Mouse (Mus musculus): Measurements from ENCODE around the gene Ccr1. TPM values are rescaled to one million over a fixed set of nuclear protein-coding genes. Genes with fewer than 3 reads are reported as not detected.

Gene Ccr1
- total and polyA plus RNA-seq, 2 experiments, result under 0.01 to 0.04 TPM

- Histone ChIP-seq H3K36me3 (ENCODE audit: control insufficient read depth, insufficient read depth, low read length) (no peaks in the 10 kb centered on the region), H3K9ac (ENCODE audit: low read depth, low read length) (no peak overlapping the region), H3K4me1 (ENCODE audit: control insufficient read depth, insufficient read depth, low read length) (no peaks in the 10 kb centered on the region; the same call in 1 of the 2 replicates), H3K79me2 (ENCODE audit: control insufficient read depth, insufficient read depth, low read length) (no peaks in the 10 kb centered on the region), H3K4me3 (ENCODE audit: insufficient read depth, low read depth, low read length) (no peak overlapping the region), H3K27me3 (ENCODE audit: control insufficient read depth, insufficient read depth, low read length) (no peaks in the 10 kb centered on the region), H3K27ac (replicated peaks; ENCODE audit: insufficient read depth, low read depth, low read length) (no peak overlapping the region)
- TF ChIP-seq POLR2A (IDR thresholded peaks at IDR 0.05; ENCODE audit: extremely low read depth, insufficient read depth, low read length) (no peak), CTCF (IDR thresholded peaks at IDR 0.05; ENCODE audit: low read depth, low read length) (no peak)
- DNase-seq (ENCODE audit: extremely low read depth, low read depth, low spot score), result no peak
- WGBS, result 68% methylated on average over 3 of the region's 3 CpGs
These were observed 29.2 kb upstream of the Ccr1 start for GRCm38 (mm10) chr9:123997719-123998118.

GRCm38 (mm10) chr9:123991312-123991906 is 22.9 kb upstream of the Ccr1 start:
- 47% methylated on average over 1 of the region's 1 CpGs for WGBS
- no peak overlapping the region for H3K27ac ChIP-seq (replicated peaks; ENCODE audit: insufficient read depth, low read depth, low read length)
- no peaks in the 10 kb centered on the region for H3K27me3 ChIP-seq (ENCODE audit: control insufficient read depth, insufficient read depth, low read length)
- no peak for TF ChIP-seq POLR2A (IDR thresholded peaks at IDR 0.05; ENCODE audit: extremely low read depth, insufficient read depth, low read length)
- TF ChIP-seq CTCF (IDR thresholded peaks at IDR 0.05; ENCODE audit: low read depth, low read length), result no peak
- H3K4me1 ChIP-seq (ENCODE audit: control insufficient read depth, insufficient read depth, low read length), result peaks cover 3% of the 10 kb centered on the region; the same call in 1 of the 2 replicates
- no peaks in the 10 kb centered on the region for H3K79me2 ChIP-seq (ENCODE audit: control insufficient read depth, insufficient read depth, low read length)
- H3K9ac ChIP-seq (ENCODE audit: low read depth, low read length), result no peak overlapping the region
- peak; percentile 23 for DNase-seq (ENCODE audit: extremely low read depth, low read depth, low spot score)
- no peak overlapping the region for H3K4me3 ChIP-seq (ENCODE audit: insufficient read depth, low read depth, low read length)
- no peaks in the 10 kb centered on the region for H3K36me3 ChIP-seq (ENCODE audit: control insufficient read depth, insufficient read depth, low read length)

GRCm38 (mm10) chr9:123989671-123990070 is 21.2 kb upstream of the Ccr1 start:
- 66% methylated on average over 3 of the region's 3 CpGs for WGBS
- TF ChIP-seq CTCF (IDR thresholded peaks at IDR 0.05; ENCODE audit: low read depth, low read length) (no peak), POLR2A (IDR thresholded peaks at IDR 0.05; ENCODE audit: extremely low read depth, insufficient read depth, low read length) (no peak)
- no peak overlapping the region for H3K27ac ChIP-seq (replicated peaks; ENCODE audit: insufficient read depth, low read depth, low read length)

GRCm38 (mm10) chr9:123986217-123986616 is 17.7 kb upstream of the Ccr1 start:
- WGBS, result 75% methylated on average over 2 of the region's 2 CpGs
- H3K4me3 ChIP-seq (ENCODE audit: insufficient read depth, low read depth, low read length), result no peak overlapping the region
- no peaks in the 10 kb centered on the region for H3K27me3 ChIP-seq (ENCODE audit: control insufficient read depth, insufficient read depth, low read length)
- no peaks in the 10 kb centered on the region for H3K79me2 ChIP-seq (ENCODE audit: control insufficient read depth, insufficient read depth, low read length)
- H3K27ac ChIP-seq (replicated peaks; ENCODE audit: insufficient read depth, low read depth, low read length), result no peak overlapping the region
- no peaks in the 10 kb centered on the region for H3K36me3 ChIP-seq (ENCODE audit: control insufficient read depth, insufficient read depth, low read length)
- DNase-seq (ENCODE audit: extremely low read depth, low read depth, low spot score), result peak; percentile 18
- H3K4me1 ChIP-seq (ENCODE audit: control insufficient read depth, insufficient read depth, low read length), result peaks cover 3% of the 10 kb centered on the region; the same call in 1 of the 2 replicates
- H3K9ac ChIP-seq (ENCODE audit: low read depth, low read length), result no peak overlapping the region
- TF ChIP-seq POLR2A (IDR thresholded peaks at IDR 0.05; ENCODE audit: extremely low read depth, insufficient read depth, low read length) (no peak), CTCF (IDR thresholded peaks at IDR 0.05; ENCODE audit: low read depth, low read length) (no peak)

More at GRCm38 (mm10) chr9:123989671-123990070, 21.2 kb upstream of the Ccr1 start:
- Histone ChIP-seq H3K79me2 (ENCODE audit: control insufficient read depth, insufficient read depth, low read length) (no peaks in the 10 kb centered on the region), H3K4me1 (ENCODE audit: control insufficient read depth, insufficient read depth, low read length) (peaks cover 3% of the 10 kb centered on the region; the same call in 1 of the 2 replicates), H3K4me3 (ENCODE audit: insufficient read depth, low read depth, low read length) (no peak overlapping the region), H3K36me3 (ENCODE audit: control insufficient read depth, insufficient read depth, low read length) (no peaks in the 10 kb centered on the region), H3K9ac (ENCODE audit: low read depth, low read length) (no peak overlapping the region), H3K27me3 (ENCODE audit: control insufficient read depth, insufficient read depth, low read length) (no peaks in the 10 kb centered on the region)
- no peak for DNase-seq (ENCODE audit: extremely low read depth, low read depth, low spot score)

- Histone ChIP-seq H3K4me3 (ENCODE audit: insufficient read depth, low read depth, low read length) (no peak overlapping the region), H3K4me1 (ENCODE audit: control insufficient read depth, insufficient read depth, low read length) (peaks cover 2% of the 10 kb centered on the region; the same call in 1 of the 2 replicates), H3K27ac (replicated peaks; ENCODE audit: insufficient read depth, low read depth, low read length) (no peak overlapping the region), H3K9ac (ENCODE audit: low read depth, low read length) (no peak overlapping the region), H3K36me3 (ENCODE audit: control insufficient read depth, insufficient read depth, low read length) (no peaks in the 10 kb centered on the region), H3K27me3 (ENCODE audit: control insufficient read depth, insufficient read depth, low read length) (no peaks in the 10 kb centered on the region), H3K79me2 (ENCODE audit: control insufficient read depth, insufficient read depth, low read length) (no peaks in the 10 kb centered on the region)
- no peak for TF ChIP-seq POLR2A (IDR thresholded peaks at IDR 0.05; ENCODE audit: extremely low read depth, insufficient read depth, low read length)
- no peak for TF ChIP-seq CTCF (IDR thresholded peaks at IDR 0.05; ENCODE audit: low read depth, low read length)
- peak; percentile 17 for DNase-seq (ENCODE audit: extremely low read depth, low read depth, low spot score)
These were observed 16.5 kb upstream of the Ccr1 start for GRCm38 (mm10) chr9:123984943-123985342.

GRCm38 (mm10) chr9:123982720-123983119 is 14.2 kb upstream of the Ccr1 start:
- Histone ChIP-seq H3K4me3 (ENCODE audit: insufficient read depth, low read depth, low read length) (no peak overlapping the region), H3K79me2 (ENCODE audit: control insufficient read depth, insufficient read depth, low read length) (no peaks in the 10 kb centered on the region), H3K27me3 (ENCODE audit: control insufficient read depth, insufficient read depth, low read length) (no peaks in the 10 kb centered on the region), H3K27ac (replicated peaks; ENCODE audit: insufficient read depth, low read depth, low read length) (no peak overlapping the region), H3K4me1 (ENCODE audit: control insufficient read depth, insufficient read depth, low read length) (peaks cover 3% of the 10 kb centered on the region; the same call in 1 of the 2 replicates), H3K36me3 (ENCODE audit: control insufficient read depth, insufficient read depth, low read length) (no peaks in the 10 kb centered on the region), H3K9ac (ENCODE audit: low read depth, low read length) (no peak overlapping the region)
- DNase-seq (ENCODE audit: extremely low read depth, low read depth, low spot score), result no peak
- TF ChIP-seq POLR2A (IDR thresholded peaks at IDR 0.05; ENCODE audit: extremely low read depth, insufficient read depth, low read length) (no peak), CTCF (IDR thresholded peaks at IDR 0.05; ENCODE audit: low read depth, low read length) (no peak)
- WGBS, result 70% methylated on average over 1 of the region's 1 CpGs

Data from liver, adult 2 months (tissue).